ENCODE assay signal across 22 mouse cellular contexts in genomic region chr14:98789794-98790193, GRCm38 (mm10).
DNase-seq lines count a peak whose midpoint lies in the region; ATAC-seq lines count a peak whose summit lies in the region.
"Had no signal": no experiment of that assay in that cellular context is flagged by ENCODE, and none has a peak within 500 bp of the region (broad histone marks: within the 10 kb centered on the region; RNA-seq: fewer than 3 reads in every experiment).

No protein-coding gene starts in this region.

- H3K4me3 ChIP-seq in hindbrain, embryonic 11.5 days (ENCODE audit: low read depth, low read length): no peak overlapping the region
- H3K4me3 ChIP-seq: embryonic facial prominence, embryonic 10.5 days; embryonic facial prominence, embryonic 12.5 days; forebrain, embryonic 13.5 days; forebrain, embryonic 15.5 days had no signal

- H3K27me3 ChIP-seq in hindbrain, embryonic 11.5 days (ENCODE audit: control insufficient read depth, insufficient read depth, low read length): no peaks in the 10 kb centered on the region
- H3K27me3 ChIP-seq: embryonic facial prominence, embryonic 12.5 days; forebrain, embryonic 13.5 days; forebrain, embryonic 15.5 days had no signal

- peak; percentile 98 for ATAC-seq in common myeloid progenitor, adult 5-6 weeks (replicated peaks; ENCODE audit: low read depth, poor library complexity, severe bottlenecking)
- peak; percentile 94 to 97 for ATAC-seq in hematopoietic stem cell, adult 5-6 weeks (replicated peaks in 1 of 2; ENCODE audit: insufficient read depth in 1 of 2, low FRiP score in 2 of 2, low TSS enrichment in 1 of 2, low read depth in 1 of 2, poor library complexity in 2 of 2, severe bottlenecking in 2 of 2)
- ATAC-seq in megakaryocyte progenitor cell, adult 5-6 weeks (replicated peaks; ENCODE audit: poor library complexity): peak; percentile 91
- ATAC-seq in hindbrain, embryonic 11.5 days (ENCODE audit: low FRiP score): no peak
- ATAC-seq: activated CD4-positive, CD25-positive, alpha-beta regulatory T cell, adult 4 months; forebrain, embryonic 13.5 days; forebrain, embryonic 15.5 days; Patski had no signal

- WGBS in hindbrain, embryonic 11.5 days: 95% methylated on average over 6 of the region's 6 CpGs

- H3K9me3 ChIP-seq in hindbrain, embryonic 11.5 days (ENCODE audit: control insufficient read depth, low read length): no peaks in the 10 kb centered on the region
- H3K9me3 ChIP-seq: embryonic facial prominence, embryonic 10.5 days; embryonic facial prominence, embryonic 12.5 days; forebrain, embryonic 13.5 days; forebrain, embryonic 15.5 days had no signal

- peak; percentile 90 for DNase-seq in 416B (ENCODE audit: low read depth)
- DNase-seq in hindbrain, embryonic 11.5 days (ENCODE audit: low spot score): no peak
- no peak for DNase-seq in heart, postnatal 4 days
- DNase-seq in frontal cortex, postnatal 10 days (ENCODE audit: low spot score in 2 of 2): no peak
- DNase-seq: adrenal gland, adult 8-10 months; adrenal gland, postnatal 14 days; adrenal gland, postnatal 36 days; cerebellum, adult 11-12 months; cerebellum, adult 2 months; cerebellum, adult 9-10 months; cerebellum, postnatal 14 days; cerebellum, postnatal 36 days; forebrain, postnatal 0 days had no signal

- no peaks in the 10 kb centered on the region for H3K4me1 ChIP-seq in hindbrain, embryonic 11.5 days (replicated peaks; ENCODE audit: control insufficient read depth, insufficient read depth, low read length)
- H3K4me1 ChIP-seq: embryonic facial prominence, embryonic 10.5 days; embryonic facial prominence, embryonic 12.5 days; forebrain, embryonic 15.5 days had no signal

- no peak overlapping the region for H3K4me2 ChIP-seq in hindbrain, embryonic 11.5 days (replicated peaks; ENCODE audit: low read depth, low read length)
- H3K4me2 ChIP-seq: embryonic facial prominence, embryonic 12.5 days; forebrain, embryonic 13.5 days; forebrain, embryonic 15.5 days had no signal

- no peak overlapping the region for H3K9ac ChIP-seq in hindbrain, embryonic 11.5 days (ENCODE audit: low read depth, low read length)
- H3K9ac ChIP-seq: embryonic facial prominence, embryonic 12.5 days; forebrain, embryonic 13.5 days; forebrain, embryonic 15.5 days; forebrain, postnatal 0 days had no signal

- no peak overlapping the region for H3K27ac ChIP-seq in hindbrain, embryonic 11.5 days (ENCODE audit: low read depth, low read length)
- H3K27ac ChIP-seq: embryonic facial prominence, embryonic 10.5 days; embryonic facial prominence, embryonic 12.5 days; forebrain, embryonic 13.5 days; forebrain, embryonic 15.5 days had no signal

- H3K36me3 ChIP-seq in hindbrain, embryonic 11.5 days (ENCODE audit: control insufficient read depth, insufficient read depth, low read length): no peaks in the 10 kb centered on the region
- H3K36me3 ChIP-seq: embryonic facial prominence, embryonic 10.5 days; embryonic facial prominence, embryonic 12.5 days; forebrain, embryonic 15.5 days had no signal
